Mouse (Mus musculus) cortical plate, adult 2 months (tissue): ENCODE measurements around the gene Ddc.

Source experiments
- CTCF ChIP-seq: fragments of 200-500 bp; IDR thresholded peaks from 2 replicates; pipeline ENCODE4 v1.5.1; 2011; ENCODE audit warnings: mild to moderate bottlenecking, control low read depth, low read length; ENCODE audit not compliant: insufficient read depth; ENCODE audit errors: extremely low read depth
- POLR2A ChIP-seq: fragments of 200-500 bp; IDR thresholded peaks from 2 replicates; pipeline ENCODE4 v1.6.1; 2011; ENCODE audit warnings: mild to moderate bottlenecking, low read length, control low read depth; ENCODE audit not compliant: insufficient read depth; ENCODE audit errors: extremely low read depth

DNA sequence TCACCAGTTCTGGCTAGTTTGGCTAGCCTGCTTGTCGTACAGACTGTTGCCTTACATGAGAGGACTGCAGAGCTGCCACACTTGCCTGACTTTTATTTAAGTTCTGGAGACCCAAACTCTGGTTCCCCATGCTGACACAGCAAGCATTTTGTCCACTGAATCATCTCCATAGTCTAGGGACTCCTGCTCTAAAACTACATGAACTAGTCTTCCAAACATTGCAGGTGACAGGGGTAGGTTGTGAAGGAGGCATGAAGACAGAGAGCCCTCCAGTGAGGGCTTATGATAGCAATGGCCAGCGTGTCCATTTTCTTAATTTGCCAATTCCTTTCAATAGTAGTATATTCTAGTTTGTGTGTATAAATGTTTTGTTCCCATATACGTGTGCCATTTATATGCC, 31.1 kb upstream of the Ddc start:
- TF ChIP-seq CTCF: no peak
- TF ChIP-seq POLR2A: no peak
